Comparison of ENCODE assay signal across 8 mouse cellular contexts in genomic region chr17:35194844-35195630, GRCm38 (mm10). TPM values are rescaled to one million over a fixed set of nuclear protein-coding genes. Genes with fewer than 3 reads are reported as not detected.
A peak's percentile ranks its signal among the peaks of the same experiment; 100 is the strongest.
DNase-seq lines count a peak whose midpoint lies in the region; ATAC-seq and TF ChIP-seq lines count a peak whose summit lies in the region.

No protein-coding gene starts in this region.

- no peaks in the 10 kb centered on the region for H3K4me1 ChIP-seq in kidney, adult 2 months (ENCODE audit: control insufficient read depth, insufficient read depth, low read length)
- peaks cover 13% of the 10 kb centered on the region; the same call in 1 of the 2 replicates for H3K4me1 ChIP-seq in bone marrow, adult 2 months (ENCODE audit: control insufficient read depth, insufficient read depth, low read length)
- no peaks in the 10 kb centered on the region for H3K4me1 ChIP-seq in midbrain, postnatal 0 days (ENCODE audit: insufficient read depth, low read length)

- H3K27ac ChIP-seq in kidney, adult 2 months (ENCODE audit: insufficient read depth, low read depth, low read length), result no peak overlapping the region
- H3K27ac ChIP-seq in bone marrow, adult 2 months (ENCODE audit: control insufficient read depth, insufficient read depth, low read depth, low read length, poor library complexity), result peak overlapping the region; percentile 90
- H3K27ac ChIP-seq in midbrain, postnatal 0 days (ENCODE audit: low read depth, low read length), result no peak overlapping the region

- no peak for TF ChIP-seq CTCF in kidney, adult 2 months (conservative IDR thresholded peaks at IDR 0.05; ENCODE audit: insufficient read depth, insufficient read length, low read depth, low read length)
- TF ChIP-seq CTCF in bone marrow, adult 2 months (IDR thresholded peaks at IDR 0.05; ENCODE audit: control insufficient read depth, insufficient read depth, low read length), result no peak
- TF ChIP-seq CTCF in midbrain, postnatal 0 days (IDR thresholded peaks at IDR 0.05), result no peak

- H3K9me3 ChIP-seq in midbrain, postnatal 0 days (ENCODE audit: low read length), result no peaks in the 10 kb centered on the region

- H3K4me3 ChIP-seq in kidney, adult 2 months (ENCODE audit: insufficient read depth, low read depth, low read length), result peak overlapping the region; percentile 54
- H3K4me3 ChIP-seq in bone marrow, adult 2 months (replicated peaks; ENCODE audit: control insufficient read depth, low read depth, low read length), result peak overlapping the region; percentile 62
- peak overlapping the region; percentile 40 for H3K4me3 ChIP-seq in midbrain, postnatal 0 days (ENCODE audit: low read depth, low read length)

- H3K27me3 ChIP-seq in kidney, adult 2 months (replicated peaks; ENCODE audit: control insufficient read depth, insufficient read depth, low read length), result no peaks in the 10 kb centered on the region
- H3K27me3 ChIP-seq in midbrain, postnatal 0 days (ENCODE audit: insufficient read depth, low read length), result peaks cover 14% of the 10 kb centered on the region

- H3K4me2 ChIP-seq in midbrain, postnatal 0 days (ENCODE audit: low read depth, low read length, poor library complexity, severe bottlenecking), result peak overlapping the region; percentile 59

- H3K36me3 ChIP-seq in kidney, adult 2 months (ENCODE audit: control insufficient read depth, insufficient read depth, low read length), result no peaks in the 10 kb centered on the region
- no peaks in the 10 kb centered on the region for H3K36me3 ChIP-seq in midbrain, postnatal 0 days (ENCODE audit: insufficient read depth, low read length)

- ATAC-seq in midbrain, postnatal 0 days (ENCODE audit: low FRiP score), result peak; percentile 62

- WGBS in kidney, adult 2 months, result 46% methylated on average over 19 of the region's 19 CpGs
- 20% methylated on average over 19 of the region's 19 CpGs for WGBS in bone marrow, adult 2 months
- WGBS in midbrain, postnatal 0 days, result 46% methylated on average over 19 of the region's 19 CpGs

- no peak overlapping the region for H3K9ac ChIP-seq in midbrain, postnatal 0 days (replicated peaks; ENCODE audit: low read length, poor library complexity, severe bottlenecking)

- DNase-seq in kidney, adult 2 months, result no peak
- no peak for DNase-seq in kidney, adult 18-20 months
- DNase-seq in induced T-regulatory cell, adult 2 months (ENCODE audit: low read depth), result peak; percentile 84
- DNase-seq in midbrain, postnatal 0 days (ENCODE audit: low spot score), result no peak
- no peak for DNase-seq in left cerebral cortex, adult 18-20 months (ENCODE audit: low spot score in 2 of 2)
- DNase-seq in c-Kit-positive CD71-positive TER-119-positive erythroid progenitor cells, embryonic 14.5 days (ENCODE audit: low spot score), result no peak
- DNase-seq in adrenal gland, adult 2 months, result no peak

- no peak for TF ChIP-seq POLR2A in kidney, adult 2 months (IDR thresholded peaks at IDR 0.05; ENCODE audit: low read depth, low read length)
- 0 out of 2 replicates have a peak, but pooled peaks have one; percentile 1 for TF ChIP-seq POLR2A in bone marrow, adult 2 months (IDR thresholded peaks at IDR 0.05; ENCODE audit: borderline replicate concordance, control insufficient read depth, low read depth, low read length)

RNA-seq across cellular contexts. Expression of gene Ltb, which starts 0.8 kb away (rescaled TPM):
- polyA plus RNA-seq in kidney, adult 2 months (2012; rRNA removed), result 2.5 and 20.9 TPM in 2 replicates
- polyA plus RNA-seq in bone marrow, adult 2 months (2011; ENCODE audit: insufficient read depth, insufficient read length, low replicate concordance, missing spikeins), result 38.6 and 66.2 TPM in 2 replicates
- total RNA-seq in midbrain, postnatal 0 days (2014; rRNA removed), result 1.4 and 2.1 TPM in 2 replicates
- 1.0 and 1.6 TPM in 2 replicates for polyA plus RNA-seq in midbrain, postnatal 0 days (2015; fragmentation: Nextera tagmentation; extraction: Ambion mirVana)
- under 1 TPM; 0.79 to 0.80 TPM for total RNA-seq in left cerebral cortex, adult 18-20 months (2021)
- total RNA-seq in adrenal gland, adult 2 months (2021), result 1 to 10 TPM; 1.8 to 7.7 TPM
- polyA plus RNA-seq in adrenal gland, adult 2 months (2012; rRNA removed), result 5.8 and 8.5 TPM in 2 replicates

RNA-seq across cellular contexts. Expression of gene Tnf, which starts 6.8 kb away (rescaled TPM):
- 0.64 and 0.94 TPM in 2 replicates for polyA plus RNA-seq in kidney, adult 2 months (2012; rRNA removed)
- polyA plus RNA-seq in bone marrow, adult 2 months (2011; ENCODE audit: insufficient read depth, insufficient read length, low replicate concordance, missing spikeins), result 3.2 and 7.4 TPM in 2 replicates
- total RNA-seq in midbrain, postnatal 0 days (2014; rRNA removed), result not detected in 2 replicates
- polyA plus RNA-seq in midbrain, postnatal 0 days (2015; fragmentation: Nextera tagmentation; extraction: Ambion mirVana), result 0.09 TPM in 1 of 2 replicates, not detected in the other
- total RNA-seq in left cerebral cortex, adult 18-20 months (2021), result not detected
- total RNA-seq in adrenal gland, adult 2 months (2021), result under 1 TPM; 0.35 to 0.52 TPM
- polyA plus RNA-seq in adrenal gland, adult 2 months (2012; rRNA removed), result 0.62 and 1.0 TPM in 2 replicates

RNA-seq across cellular contexts. Expression of gene Lst1, which starts 6.8 kb away (rescaled TPM):
- 9.4 and 17.7 TPM in 2 replicates for polyA plus RNA-seq in kidney, adult 2 months (2012; rRNA removed)
- 50.4 and 139 TPM in 2 replicates for polyA plus RNA-seq in bone marrow, adult 2 months (2011; ENCODE audit: insufficient read depth, insufficient read length, low replicate concordance, missing spikeins)
- 5.9 and 26.7 TPM in 2 replicates for total RNA-seq in midbrain, postnatal 0 days (2014; rRNA removed)
- 7.8 and 12.0 TPM in 2 replicates for polyA plus RNA-seq in midbrain, postnatal 0 days (2015; fragmentation: Nextera tagmentation; extraction: Ambion mirVana)
- 1 to 10 TPM; 6.0 to 6.9 TPM for total RNA-seq in left cerebral cortex, adult 18-20 months (2021)
- total RNA-seq in adrenal gland, adult 2 months (2021), result 1 to 10 TPM; 5.0 to 7.6 TPM
- polyA plus RNA-seq in adrenal gland, adult 2 months (2012; rRNA removed), result 3.6 and 4.6 TPM in 2 replicates

RNA-seq across cellular contexts. Expression of gene Lta, which starts 10.1 kb away (rescaled TPM):
- polyA plus RNA-seq in kidney, adult 2 months (2012; rRNA removed), result 0.08 and 1.1 TPM in 2 replicates
- polyA plus RNA-seq in bone marrow, adult 2 months (2011; ENCODE audit: insufficient read depth, insufficient read length, low replicate concordance, missing spikeins), result 3.5 and 4.4 TPM in 2 replicates
- total RNA-seq in midbrain, postnatal 0 days (2014; rRNA removed), result 0.49 and 1.2 TPM in 2 replicates
- polyA plus RNA-seq in midbrain, postnatal 0 days (2015; fragmentation: Nextera tagmentation; extraction: Ambion mirVana), result 0.98 and 1.2 TPM in 2 replicates
- under 1 TPM; 0.23 to 0.60 TPM for total RNA-seq in left cerebral cortex, adult 18-20 months (2021)
- under 1 TPM; 0.26 to 0.35 TPM for total RNA-seq in adrenal gland, adult 2 months (2021)
- 0.18 and 0.33 TPM in 2 replicates for polyA plus RNA-seq in adrenal gland, adult 2 months (2012; rRNA removed)

RNA-seq across cellular contexts. Expression of gene Aif1, which starts 19.2 kb away (rescaled TPM):
- 0.65 and 2.6 TPM in 2 replicates for polyA plus RNA-seq in kidney, adult 2 months (2012; rRNA removed)
- 48.9 and 51.7 TPM in 2 replicates for polyA plus RNA-seq in bone marrow, adult 2 months (2011; ENCODE audit: insufficient read depth, insufficient read length, low replicate concordance, missing spikeins)
- 1.8 and 4.1 TPM in 2 replicates for total RNA-seq in midbrain, postnatal 0 days (2014; rRNA removed)
- 9.2 and 9.5 TPM in 2 replicates for polyA plus RNA-seq in midbrain, postnatal 0 days (2015; fragmentation: Nextera tagmentation; extraction: Ambion mirVana)
- total RNA-seq in left cerebral cortex, adult 18-20 months (2021), result 10 to 100 TPM in 1 of 2 experiments, 1 to 10 TPM in 1; 8.6 to 11.6 TPM
- 1 to 10 TPM; 3.4 to 6.4 TPM for total RNA-seq in adrenal gland, adult 2 months (2021)
- 0.30 and 0.46 TPM in 2 replicates for polyA plus RNA-seq in adrenal gland, adult 2 months (2012; rRNA removed)
